Mouse (Mus musculus): ENCODE results near the gene Exoc1. TPM values are rescaled to one million over a fixed set of nuclear protein-coding genes. Genes with fewer than 3 reads are reported as not detected.

Gene Exoc1
- total RNA-seq (2021), result 10 to 100 TPM; 57.2 to 58.5 TPM
- long read RNA-seq, partial matches to known transcripts, result 2 of 5 reads
- long read RNA-seq, other reads (novel, unspliced or antisense), result 1 of 5 reads

DNA sequence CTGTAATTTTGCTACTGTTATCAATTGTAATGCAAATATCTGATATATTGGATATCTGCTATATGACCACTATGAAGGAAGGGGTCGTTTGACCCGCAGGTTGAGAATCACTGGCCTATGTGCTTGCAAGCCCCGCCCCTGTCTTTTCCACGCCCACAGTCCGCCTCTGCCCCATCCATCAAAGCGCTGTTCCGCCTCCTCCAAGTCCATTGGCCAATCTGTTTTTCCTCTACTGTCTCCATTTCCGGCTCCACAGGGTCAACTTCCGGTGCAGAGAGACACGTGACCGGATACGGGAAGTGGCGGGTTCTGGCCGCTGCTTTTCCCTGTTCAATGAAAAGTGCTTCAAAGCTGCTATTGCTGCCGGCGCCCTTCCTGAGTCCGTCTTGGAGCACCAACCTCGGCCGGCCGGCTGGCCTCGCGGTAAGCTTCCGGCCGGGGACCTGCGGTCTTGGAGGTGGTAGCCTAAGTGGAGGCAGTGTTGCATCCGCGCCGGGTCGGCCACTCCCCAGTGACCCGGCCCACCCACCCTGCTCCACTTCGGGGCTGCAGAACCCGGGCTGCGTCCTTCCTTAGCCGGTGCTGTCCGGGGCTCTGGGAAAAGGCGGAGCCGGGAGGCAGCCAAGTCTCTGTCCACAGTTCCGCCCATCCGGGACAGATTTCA, at the start of gene Exoc1:
Gene Exoc1 (plus strand): TSS at position 272 of the 664 bp plus-strand sequence.
- peak; percentile 93 to 96 for DNase-seq (ENCODE audit: low spot score in 2 of 2)

DNA sequence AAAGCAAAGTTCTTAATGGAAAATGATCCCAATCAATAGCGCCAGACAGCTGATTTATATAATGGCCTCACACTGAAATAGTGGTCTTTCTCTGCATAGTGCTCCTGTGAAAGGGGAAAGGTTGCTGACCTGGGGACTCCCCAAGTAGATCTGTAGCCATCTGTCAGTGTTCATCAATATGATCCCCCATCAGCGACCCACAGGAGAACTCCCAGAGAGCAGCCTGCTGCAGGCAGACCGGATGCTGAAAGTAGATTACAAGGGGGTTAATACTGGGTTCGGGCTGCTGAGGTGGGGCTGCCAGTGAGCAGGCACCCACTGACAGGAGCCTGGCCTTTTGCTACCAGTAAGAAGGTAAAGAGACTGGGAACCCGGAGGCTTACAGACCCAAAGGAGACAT, 45.3 kb upstream of the Exoc1 start, which contains the start of gene Gm7271:
Gene Gm7271 (plus strand): TSS at position 230 of the 400 bp plus-strand sequence.
- no peak for DNase-seq (ENCODE audit: low spot score in 2 of 2)

DNA sequence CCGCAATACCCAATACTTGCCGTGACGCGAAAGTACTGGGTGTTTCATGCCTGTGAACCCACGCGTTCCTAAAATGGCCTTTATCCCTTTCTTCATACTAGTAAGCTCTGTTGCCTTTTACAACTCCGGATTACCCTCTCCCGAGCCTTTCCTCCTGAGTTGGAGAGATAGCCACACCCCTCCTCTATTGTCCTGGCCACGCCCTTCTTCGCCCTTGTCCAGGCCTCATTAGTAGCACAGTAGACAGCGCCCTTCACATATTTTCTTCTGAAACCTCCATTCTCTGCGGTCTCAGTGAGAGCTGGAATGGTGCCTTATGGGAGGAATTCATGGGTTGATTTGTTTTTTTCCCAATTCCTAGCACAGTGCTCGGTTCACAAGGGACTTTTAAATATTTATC, 34.0 kb upstream of the Exoc1 start:
- DNase-seq (ENCODE audit: low spot score in 2 of 2), result no peak

DNA sequence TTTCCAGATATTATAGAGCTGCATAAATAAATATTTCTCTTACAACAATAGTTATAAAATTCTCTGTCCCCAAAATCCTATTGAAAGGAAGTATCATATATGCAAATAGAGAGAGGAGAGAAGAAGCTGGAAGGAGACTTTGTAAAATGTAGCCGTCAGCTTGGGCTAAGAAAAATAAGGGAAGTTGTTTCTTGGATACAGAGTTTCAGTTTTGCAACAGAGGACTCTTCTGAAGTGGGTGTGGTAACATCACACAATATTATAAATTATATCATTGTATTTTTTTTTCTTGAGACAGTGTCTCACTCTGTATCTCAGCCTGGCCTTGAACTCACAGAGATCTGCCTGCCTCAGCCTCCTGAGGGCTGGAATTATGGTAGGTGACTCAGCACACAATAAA, 6.7 kb upstream of the Exoc1 start:
- DNase-seq (ENCODE audit: low spot score in 2 of 2), result no peak

DNA sequence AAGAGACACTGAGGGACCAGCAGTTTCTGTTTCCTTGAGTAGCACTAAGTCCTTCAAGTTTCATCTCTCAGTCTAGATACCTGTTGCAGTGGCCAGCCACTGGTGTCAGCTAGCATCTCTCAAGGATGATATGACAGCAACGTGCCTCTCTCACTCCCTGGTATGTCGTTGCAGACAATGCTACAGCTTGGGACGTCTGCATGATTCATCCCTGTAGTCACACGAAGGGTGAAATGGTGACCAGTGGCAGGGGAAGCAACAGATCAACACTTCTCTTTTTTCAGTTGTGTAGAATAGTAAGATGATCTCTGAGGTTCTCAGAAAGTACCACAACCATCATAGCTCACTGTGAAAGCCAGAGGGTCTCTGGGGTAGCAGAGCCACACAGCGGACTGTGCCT, 4.5 kb upstream of the Exoc1 start:
- no peak for DNase-seq (ENCODE audit: low spot score in 2 of 2)

DNA sequence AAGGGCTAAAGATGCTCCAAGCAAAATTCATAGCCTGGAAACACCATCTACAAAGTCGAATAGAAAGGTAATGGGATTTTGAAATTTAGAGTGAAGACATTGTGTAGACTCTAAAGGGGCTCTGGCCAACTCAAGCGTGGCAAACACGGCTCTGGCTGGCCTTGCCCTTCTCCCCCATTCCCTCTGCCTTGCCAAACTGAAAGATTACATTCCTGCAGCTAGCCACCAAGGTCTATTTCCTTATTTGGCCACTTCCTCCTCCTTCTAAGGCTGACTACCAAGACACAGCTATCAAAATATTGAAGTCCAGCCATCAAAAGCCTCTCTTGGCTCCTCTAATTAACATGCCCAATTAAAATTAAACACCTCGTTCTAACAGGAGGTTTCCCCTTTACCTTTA, 4.0 kb upstream of the Exoc1 start:
- DNase-seq (ENCODE audit: low spot score in 2 of 2), result no peak

DNA sequence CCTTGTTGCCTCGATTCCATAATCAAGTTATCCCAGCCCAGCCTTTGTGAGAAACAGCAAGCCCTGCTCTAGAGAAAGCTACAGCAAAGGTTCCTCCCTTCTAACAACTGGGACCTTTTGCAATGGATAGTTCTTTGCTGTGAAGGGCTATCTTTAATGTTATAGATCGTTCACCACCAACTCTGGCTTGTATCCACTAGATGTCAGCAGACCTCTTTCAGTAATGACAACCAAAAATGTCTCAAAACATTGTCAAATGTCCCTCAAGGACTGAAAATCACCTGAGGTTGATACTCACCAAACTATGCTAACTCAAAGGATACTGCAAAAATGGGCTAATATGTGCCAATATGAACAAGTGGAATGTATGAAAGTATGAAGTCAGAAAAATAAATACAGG, 3.3 kb upstream of the Exoc1 start:
- no peak for DNase-seq (ENCODE audit: low spot score in 2 of 2)

DNA sequence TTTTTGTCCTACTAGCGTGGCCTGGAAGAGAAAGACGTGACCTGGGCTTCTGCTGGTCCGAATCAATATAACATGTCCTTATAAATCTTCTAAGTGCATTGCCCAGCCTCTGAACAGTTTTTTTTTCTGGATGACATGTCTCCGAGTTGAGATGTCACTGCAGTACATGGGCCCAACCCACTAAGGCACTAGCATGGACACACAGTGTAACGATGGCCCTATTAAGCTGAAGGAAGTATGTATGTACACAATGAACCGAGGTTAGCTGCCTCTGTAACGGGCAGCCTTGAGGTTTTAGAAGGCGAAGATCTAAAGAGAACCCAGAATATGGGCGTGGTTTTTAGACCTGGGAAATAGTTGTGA, 574 bp downstream of the Exoc1 start:
- no peak for DNase-seq (ENCODE audit: low spot score in 2 of 2)

DNA sequence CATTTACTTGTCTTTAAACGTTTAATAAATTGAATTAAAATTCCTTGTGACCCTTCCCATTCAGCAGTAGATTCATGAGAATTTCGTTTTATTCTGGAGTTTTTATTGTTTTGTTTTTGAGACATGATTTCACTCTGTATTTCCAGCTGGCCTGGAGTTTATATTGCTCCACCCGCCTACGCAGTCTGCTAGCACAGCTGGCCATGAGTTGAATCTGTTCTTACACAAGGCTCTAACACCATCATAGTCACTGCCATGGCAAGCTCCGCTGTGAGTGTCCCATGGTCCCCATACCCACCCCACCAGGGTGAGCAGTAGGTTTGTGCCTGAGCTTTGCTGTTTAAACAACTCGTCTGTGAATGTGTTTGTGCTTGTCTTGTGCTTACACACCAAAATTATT, 4.1 kb downstream of the Exoc1 start:
- DNase-seq (ENCODE audit: low spot score in 2 of 2), result peak in 1 of 2 experiments; percentile 28

DNA sequence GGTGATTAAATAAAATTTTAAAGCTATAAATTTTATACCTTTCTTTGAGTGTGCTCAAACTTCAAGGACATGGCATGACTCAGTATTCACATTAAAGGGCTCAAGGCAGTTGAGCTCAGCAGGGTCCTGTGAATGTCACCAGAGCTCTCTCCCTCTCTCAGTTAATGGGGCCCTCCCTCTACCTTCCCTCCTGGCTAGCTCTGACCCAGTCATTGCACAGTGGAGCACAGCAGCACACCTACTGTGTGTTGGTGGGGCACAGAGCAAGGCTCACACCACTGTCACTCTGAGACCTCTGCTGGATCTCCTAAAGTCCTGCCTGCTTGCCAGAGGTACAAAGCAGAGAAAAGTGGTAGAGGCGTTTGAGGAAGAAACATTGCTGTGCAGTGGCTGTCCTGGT, 7.1 kb downstream of the Exoc1 start:
- DNase-seq (ENCODE audit: low spot score in 2 of 2), result no peak

DNA sequence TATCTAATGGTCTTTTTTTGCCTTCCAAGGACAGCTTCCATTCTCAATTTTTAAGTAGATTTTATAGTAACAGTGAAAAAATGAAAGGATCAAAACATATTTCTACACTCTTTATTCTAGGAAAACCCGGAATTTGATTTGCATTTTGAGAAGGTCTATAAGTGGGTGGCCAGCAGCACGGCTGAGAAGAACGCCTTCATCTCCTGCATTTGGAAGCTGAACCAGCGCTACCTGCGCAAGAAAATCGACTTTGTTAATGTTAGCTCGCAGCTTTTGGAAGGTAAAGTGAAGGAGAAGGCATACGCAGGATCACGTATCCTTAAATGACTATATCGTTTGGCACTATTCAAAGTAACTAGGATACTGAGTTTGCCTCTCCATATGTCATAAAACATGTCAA, 8.5 kb downstream of the Exoc1 start:
- DNase-seq (ENCODE audit: low spot score in 2 of 2), result no peak

DNA sequence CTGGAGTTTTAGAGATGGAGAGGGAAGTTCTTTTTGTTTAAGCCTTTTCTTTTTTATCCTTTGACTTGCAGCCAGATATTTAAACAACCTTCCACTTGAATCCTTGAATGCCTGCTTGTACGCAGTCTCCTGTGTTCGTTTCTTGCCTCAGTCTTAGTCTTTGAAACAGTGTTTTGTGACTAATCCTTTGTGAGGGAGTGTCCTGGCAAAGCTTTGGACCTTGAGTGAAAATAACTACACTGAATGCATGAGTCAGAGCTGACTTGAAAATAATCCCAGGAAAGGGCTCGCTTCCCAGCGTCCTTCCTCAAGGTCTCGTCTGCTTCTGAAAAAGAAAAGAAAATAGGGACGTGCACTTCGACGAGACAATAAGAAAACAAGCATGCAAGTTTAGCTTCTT, 11.1 kb downstream of the Exoc1 start:
- DNase-seq (ENCODE audit: low spot score in 2 of 2), result no peak

DNA sequence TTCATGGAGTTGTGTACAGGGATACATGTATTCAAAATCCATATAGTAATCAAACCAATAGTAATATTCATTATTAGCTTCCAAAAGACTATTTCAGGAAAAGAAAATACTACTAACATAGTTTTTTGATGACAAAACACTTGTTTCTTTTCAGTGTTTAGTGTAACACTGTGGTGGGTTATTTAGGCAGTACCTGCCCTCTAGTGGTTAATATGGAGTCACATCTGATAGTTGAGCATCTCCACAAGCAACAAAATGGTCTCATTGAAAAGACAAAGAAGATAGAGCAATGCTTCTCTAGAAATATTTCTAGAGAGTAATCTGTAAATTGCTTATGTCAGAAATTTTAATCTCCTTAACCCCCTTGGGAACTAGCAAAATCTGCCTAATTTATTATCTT, 11.7 kb downstream of the Exoc1 start:
- DNase-seq (ENCODE audit: low spot score in 2 of 2), result no peak

DNA sequence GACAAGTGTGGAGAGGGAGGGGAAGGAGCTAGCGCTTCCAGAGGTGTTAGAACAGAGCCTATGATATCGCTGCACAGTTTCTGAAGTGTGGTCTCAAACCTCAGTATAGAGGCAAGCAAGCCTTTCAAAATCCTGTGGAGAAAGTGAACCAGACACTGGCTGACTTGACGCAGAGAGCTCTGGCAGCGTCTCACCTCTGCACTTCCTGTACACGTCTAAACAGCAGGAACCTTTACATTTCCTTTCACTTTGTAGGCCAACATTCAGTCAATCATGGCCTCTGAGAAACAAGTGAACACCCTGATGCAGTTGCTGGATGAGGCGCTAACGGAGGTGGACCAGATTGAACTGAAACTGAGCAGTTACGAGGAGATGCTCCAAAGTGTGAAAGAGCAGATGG, 14.1 kb downstream of the Exoc1 start:
- no peak for DNase-seq (ENCODE audit: low spot score in 2 of 2)

DNA sequence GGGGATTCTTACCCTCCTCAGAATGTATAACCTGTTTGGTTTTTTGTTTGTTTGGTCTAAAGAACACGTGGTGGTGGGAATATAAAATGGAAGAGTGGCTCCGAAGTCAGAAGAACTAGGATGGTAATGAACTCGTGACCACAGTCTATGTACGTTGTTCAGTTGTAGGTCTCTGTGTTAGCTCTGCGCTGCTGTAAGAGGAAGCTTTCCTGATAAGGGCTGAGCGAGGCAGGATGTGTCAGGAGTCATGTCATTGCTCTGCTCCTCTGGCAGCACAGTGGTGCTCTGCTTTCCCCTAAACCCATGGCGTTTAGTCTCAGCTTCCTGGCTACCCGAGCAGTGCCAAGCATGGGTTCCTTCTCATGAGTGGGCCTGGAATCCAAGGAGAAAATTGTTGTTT, 21.3 kb downstream of the Exoc1 start:
- DNase-seq (ENCODE audit: low spot score in 2 of 2), result no peak

DNA sequence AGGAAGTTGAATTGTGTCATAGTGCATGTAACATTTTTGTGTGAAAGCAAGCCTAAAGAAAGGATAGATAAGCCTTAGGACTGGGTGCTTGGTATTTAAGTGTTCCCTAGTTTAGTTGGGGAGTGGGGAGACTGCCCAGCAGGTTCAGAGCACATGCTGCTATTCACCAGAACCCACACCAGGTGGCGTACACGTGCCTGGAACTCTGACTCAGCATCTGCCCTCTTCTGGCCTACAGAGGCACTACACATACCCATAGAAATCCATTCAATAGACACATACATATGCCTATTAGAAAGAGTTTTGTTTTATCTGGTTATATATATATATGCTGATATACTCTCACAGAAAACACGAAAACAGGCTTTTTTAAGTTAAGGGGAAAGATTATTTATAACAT, 36.2 kb downstream of the Exoc1 start:
- DNase-seq (ENCODE audit: low spot score in 2 of 2), result peak; percentile 13 to 74

DNA sequence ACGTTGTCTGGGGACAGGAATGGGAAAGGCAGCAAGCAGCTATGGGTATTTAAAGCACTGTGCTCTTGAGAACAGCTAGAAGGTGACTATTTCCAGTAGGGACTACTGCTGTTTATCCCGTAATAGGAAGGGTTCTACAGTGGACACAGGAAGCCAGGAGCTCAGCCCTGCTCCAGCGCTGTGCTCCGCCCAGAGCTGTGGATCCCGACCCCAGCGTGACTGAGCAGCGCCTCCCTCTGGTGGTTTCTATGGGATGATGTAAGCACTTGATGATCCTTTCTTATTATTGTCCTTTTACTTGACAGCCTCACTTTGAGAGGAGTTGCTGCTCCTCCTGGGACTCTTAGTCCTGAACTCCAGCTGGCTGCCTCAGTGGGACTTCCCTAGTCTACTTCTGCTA, 45.1 kb downstream of the Exoc1 start:
- DNase-seq (ENCODE audit: low spot score in 2 of 2), result no peak

DNA sequence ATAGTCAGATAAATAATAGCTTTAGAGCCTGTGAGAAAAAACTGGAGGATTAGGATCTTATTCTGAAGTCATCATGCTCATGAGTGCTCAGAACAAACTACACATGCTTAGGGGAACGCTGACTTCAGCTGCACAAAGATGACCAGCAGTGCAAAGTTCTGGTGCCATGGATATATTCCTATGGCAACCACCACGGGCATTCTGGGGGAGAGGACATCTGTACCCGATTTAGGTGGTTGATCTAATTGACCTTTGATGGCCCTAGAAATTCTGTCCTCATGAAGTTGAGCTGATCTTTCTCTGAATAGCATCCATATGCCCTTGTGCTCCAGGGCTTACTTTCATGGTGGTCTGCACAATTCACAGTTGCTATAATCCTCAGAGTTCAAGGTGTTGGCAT, 47.9 kb downstream of the Exoc1 start:
- no peak for DNase-seq (ENCODE audit: low spot score in 2 of 2)

DNA sequence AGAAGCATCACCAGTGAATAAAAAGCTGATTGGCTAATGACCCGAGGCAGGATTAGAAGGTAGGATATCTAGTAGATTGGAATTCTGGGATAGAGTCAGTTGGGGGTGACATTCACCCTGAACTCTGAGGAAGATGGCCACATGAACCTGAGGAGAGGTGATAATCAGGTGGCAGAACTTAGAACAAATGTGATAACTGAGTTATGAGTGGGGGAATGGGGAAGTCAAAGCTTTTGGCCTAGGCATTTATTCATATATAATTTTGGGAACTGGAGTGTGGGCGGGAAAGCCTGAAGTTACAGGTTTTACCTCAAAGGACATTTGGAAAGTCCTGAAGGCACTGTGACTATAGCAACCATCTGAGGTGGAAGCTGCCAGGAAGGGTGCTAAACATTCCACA, 56.3 kb downstream of the Exoc1 start:
- no peak for DNase-seq (ENCODE audit: low spot score in 2 of 2)

DNA sequence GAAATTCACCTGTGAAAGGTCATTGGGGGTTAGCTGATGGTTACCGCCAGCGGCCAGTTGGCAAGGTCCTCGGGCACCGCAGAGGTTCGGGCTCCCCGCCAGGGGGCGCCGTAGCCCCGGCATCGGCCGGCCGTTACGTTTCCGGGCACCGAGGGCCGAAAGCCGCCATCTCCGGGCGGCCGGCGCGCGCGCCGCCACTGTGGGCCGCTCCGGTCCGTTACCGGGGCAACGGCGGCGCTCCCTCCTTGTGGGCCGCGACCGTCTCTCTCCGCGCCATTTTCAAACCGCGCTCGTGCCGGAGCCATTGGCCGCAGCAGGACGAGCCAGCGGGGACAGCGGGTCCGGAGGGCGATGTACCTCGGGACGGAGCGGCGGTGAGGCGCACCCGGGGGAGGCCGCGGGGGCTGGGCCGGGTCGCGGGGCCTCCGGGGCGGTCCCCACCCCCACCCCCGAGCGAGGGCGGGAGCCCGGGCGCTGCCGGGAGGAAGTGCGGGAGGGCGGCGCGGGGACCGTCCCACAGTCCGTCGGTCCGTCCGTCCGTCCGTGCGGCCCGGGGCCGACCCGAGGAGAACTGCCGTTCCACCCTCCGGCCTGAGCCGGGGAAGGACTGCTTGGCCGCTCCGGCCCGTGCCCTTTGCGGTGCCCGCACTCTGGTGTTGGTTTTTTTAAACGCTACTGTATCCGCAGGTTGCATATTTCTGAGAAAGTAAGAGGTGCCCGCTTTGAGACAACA, 59.6 kb downstream of the Exoc1 start, which contains the start of gene Cep135:
Gene Cep135 (plus strand): TSS at position 148 of the 733 bp plus-strand sequence.
- peak; percentile 68 to 87 for DNase-seq (ENCODE audit: low spot score in 2 of 2)

DNA sequence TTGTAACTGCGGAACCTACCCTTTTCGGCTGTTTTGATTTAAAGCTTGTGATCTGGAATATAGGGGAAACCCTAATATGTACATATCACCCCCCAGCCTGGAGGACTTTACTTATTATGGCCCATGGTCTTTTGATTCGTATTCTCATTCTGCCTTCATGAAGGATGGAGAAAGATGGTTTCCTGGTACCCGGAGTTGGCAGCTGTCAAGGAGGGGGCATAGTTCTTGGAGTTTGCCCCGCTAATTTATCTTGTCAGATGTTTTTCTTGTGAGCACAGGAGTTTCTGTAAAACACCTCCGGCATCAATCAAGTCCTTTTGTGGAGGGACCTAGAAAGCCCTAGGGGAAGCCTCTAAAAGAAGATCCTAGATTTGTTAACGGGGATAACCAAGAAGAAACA, 60.2 kb downstream of the Exoc1 start:
- no peak for DNase-seq (ENCODE audit: low spot score in 2 of 2)

DNA sequence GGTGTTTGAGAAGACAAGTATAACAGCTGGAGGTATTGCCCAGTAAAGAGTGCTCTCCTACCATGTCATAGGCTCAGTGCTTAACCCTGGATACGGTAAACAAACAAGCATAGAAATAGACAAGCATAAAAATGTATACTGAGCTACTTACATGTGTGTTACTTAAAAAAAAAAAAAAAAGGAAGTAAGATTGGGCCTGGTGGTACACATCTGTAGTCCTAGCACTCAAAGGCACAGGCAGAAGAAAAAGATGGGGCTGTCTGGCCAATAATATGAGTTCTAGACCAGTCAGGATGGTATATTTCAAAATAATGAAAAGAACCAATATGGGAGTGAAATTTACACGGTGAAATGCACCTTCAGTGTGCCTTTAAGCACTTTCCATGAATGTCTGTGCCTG, 60.9 kb downstream of the Exoc1 start:
- no peak for DNase-seq (ENCODE audit: low spot score in 2 of 2)

DNA sequence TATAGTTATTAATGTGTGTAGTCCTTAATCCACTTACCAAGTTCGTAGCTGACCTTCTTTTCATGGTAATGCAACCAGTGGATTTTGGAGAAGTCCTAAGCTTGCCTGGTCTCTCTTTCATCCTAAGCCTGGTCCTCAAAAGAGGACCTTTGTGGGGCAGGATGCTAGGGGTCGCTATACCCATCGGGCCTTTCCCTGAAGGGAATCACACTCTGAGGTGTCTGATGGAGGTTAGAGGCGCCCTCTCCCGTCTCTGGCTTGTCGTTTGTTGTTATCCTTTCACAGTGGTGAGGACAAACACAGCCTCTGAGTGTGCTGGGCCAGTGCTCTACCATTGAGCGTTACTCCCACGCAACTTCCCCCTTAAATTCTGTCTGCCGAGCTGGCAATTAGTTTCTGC, 62.8 kb downstream of the Exoc1 start:
- DNase-seq (ENCODE audit: low spot score in 2 of 2), result peak in 1 of 2 experiments; percentile 45

Measured in layer of hippocampus, adult 18-20 months (tissue).